Mouse (Mus musculus): ENCODE measurements around the gene Thsd4.

Gene Thsd4

DNA sequence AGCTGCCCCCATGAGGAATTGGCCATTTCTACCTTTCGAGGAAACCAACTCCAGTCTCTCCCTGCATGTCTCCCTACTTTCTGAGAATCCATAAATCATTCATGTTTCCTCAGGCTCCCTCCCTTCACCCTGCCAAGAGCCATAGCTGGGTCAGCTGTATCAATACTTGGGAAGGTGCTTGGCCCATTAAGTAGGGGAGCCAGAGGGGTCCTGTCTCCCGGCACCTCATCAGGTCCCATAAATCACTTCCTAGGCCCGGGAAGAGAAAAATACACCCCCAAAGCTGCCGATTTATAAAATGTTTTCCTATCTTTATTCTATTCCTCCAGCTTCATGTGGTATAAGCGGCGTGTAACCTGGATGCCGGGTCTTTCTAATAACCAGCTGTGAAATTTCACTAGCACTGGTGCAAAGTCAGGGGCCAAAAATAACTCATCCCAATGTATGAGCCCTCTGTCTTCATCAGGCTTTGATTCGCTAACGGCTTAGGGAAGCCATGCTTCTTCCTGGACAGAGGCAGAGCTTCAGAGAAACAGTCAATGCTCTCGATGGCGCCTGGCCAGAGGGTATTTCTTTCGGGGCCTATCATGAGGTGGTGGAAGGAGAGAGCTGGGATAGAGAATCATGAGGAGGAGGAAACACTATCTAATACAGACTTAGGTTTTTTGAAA, 323.2 kb downstream of the Thsd4 start:
- DNase-seq: no peak

DNA sequence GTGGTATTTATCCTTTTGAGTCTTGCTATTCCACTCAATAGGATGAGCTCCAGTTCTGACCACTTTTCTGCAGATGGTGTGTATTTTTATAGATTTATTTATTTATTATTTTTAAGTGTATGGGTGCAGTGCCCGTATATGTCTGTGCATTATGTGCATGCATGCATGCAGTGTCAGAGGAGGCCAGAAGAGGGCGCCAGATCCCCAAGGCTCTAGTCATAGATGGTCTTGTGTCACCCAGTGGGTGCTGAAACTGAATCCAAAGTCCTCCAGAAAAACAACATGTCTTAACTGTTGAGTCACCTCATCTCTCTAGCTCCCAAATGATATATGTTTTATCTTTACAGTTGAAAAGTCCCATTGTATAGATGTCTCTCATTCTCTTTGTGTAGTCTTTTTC, 326.3 kb downstream of the Thsd4 start:
- DNase-seq: no peak

DNA sequence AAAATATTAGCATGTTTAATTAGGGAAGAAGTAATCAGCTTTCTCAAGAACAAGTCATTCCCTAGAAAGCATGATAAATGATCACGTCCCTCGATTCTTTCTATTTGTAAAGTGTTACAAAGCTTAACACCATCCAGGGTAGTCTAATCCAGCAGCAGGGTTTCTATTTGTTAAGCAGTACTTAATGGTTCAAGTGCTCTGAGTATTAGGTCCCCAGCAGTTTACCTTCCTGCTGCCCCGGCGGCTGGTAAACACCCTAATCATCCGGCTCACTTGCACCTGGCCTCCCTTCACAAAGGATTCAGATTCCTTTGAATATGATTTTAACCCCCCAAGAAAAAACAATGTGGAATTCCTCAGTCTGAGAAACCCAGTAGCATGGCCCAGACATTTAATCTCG, 326.9 kb downstream of the Thsd4 start:
- DNase-seq: no peak

DNA sequence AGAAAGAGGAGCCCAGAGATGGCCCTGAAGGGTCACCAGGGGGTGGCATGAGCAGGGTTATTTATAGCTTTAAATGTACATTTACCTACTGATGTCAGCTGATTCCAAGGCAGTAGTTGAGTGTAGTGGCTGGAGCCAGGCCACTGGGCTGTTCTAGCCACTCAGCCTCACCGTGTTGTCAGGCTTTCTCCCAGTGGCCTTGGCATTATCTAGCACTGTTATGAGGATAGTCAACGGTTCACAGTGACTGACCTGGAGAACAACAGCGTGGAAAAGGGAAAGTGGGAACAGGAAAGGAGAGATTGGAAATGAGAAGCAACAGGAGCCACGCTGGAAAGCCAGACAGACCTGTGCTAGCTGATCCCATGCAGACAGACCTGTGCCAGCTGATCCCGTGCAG, 329.5 kb downstream of the Thsd4 start:
- DNase-seq: no peak

- DNase-seq: no peak
These were observed 334.4 kb downstream of the Thsd4 start for GRCm38 (mm10) chr9:60187437-60187836.

DNA sequence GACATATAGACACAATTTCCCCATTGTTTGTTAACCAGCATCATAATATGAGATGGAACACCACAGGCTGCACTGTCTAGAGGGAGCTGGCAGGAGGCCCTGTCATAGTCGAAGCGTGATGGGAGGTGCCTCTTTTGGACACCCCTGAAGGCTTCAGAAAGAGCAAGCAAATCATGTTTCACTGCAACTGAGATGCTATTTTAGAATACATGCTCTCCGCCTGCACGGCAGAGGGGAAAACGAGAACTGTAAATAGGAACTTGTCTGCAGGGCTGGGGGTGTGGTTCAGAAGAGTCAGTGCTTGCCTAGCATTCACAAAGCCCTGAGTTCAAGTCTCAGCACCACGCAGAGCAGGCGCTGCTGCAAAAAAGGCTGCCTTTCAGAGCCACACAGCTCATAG, 334.9 kb downstream of the Thsd4 start:
- no peak for DNase-seq

- no peak for DNase-seq
These were observed 337.8 kb downstream of the Thsd4 start for GRCm38 (mm10) chr9:60184083-60184482.

GRCm38 (mm10) chr9:60182371-60182770, 339.5 kb downstream of the Thsd4 start:
- no peak for DNase-seq

DNA sequence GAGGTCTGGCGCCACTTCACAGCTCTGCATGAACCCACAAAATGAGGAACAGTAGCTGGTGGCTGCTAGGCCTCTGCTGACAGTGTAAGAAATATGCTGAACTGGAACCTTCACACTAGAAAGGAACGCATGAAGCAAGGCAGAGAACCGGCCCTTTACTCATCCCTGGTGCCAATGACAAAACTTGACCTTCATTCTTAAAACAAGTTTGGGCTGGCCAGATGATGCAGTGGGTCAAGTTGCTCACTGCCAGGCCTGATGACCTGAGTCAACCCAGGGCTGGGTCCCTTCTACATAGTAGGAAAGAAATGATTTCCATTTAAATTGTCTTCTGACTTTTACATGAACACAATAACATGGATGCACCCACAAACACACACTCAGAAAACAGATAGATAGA, 340.9 kb downstream of the Thsd4 start:
- no peak for DNase-seq

DNA sequence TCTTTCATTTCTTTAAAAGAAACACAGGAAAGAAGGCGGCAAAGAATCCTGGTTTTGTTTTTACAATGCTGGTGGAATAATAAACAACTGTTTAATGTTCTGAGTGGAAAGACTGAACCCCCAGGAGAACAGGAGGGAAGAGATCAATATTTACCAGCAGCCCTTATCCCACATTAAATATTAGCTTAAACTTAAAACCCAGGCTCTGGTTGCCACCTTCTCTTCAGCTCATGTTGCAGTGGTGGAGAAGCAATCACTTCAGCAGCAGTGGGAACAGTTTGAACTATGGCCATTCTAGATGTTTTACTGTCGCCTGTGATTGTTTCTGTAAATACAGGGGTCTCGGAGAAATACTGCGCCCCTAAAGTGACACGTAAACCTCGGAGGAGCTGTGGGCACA, 341.7 kb downstream of the Thsd4 start:
- no peak for DNase-seq

GRCm38 (mm10) chr9:60176311-60176710, 345.5 kb downstream of the Thsd4 start:
- no peak for DNase-seq

DNA sequence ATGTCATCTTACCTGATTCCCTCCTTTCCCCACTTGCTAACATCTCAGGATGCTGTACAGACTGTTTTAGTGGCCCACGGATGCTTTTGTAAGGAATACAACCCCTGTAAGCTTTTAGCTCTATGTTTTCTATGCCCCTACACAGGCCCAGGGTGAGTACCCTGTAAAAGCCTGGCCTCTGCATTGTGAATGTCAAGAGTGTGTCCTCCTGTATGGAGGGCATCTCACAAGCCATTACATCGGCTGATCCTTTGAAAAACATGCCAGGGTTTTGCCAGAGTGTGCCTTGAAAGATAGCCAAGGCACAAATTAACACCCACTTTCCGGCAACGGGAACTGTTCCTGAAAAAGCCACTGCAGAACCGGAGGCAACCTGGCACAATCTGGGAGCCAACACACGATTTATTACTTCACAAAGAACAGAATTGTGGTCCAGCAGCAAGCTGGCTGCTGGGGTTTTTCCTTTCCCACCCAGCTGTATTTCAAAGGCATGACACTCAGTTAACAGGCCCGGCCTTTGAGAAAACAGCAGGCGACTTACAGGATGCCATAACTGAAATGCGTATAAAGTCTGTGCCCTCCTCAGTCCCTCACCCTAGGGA, 349.3 kb downstream of the Thsd4 start:
- DNase-seq: peak; percentile 37 to 46

DNA sequence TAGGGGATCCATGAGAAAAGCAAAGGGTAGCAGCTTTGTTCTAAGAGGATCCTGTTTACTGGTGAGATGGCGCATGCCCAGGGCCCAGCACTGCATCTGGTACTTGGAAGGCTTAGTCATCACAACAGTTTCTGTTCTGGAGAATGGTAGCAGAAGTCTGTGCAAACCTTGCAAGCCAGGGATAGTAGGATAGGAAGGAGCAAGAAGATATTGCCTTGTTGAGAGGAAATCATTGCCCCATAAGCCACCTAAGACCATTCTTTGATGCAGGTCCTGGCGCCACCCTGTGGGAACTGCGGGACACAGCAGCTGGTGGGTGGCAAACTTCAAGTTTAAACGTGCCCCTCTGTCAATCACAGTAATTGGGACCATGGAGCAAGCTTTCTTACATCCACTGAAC, 354.9 kb downstream of the Thsd4 start:
- peak in 1 of 2 experiments; percentile 15 for DNase-seq

DNA sequence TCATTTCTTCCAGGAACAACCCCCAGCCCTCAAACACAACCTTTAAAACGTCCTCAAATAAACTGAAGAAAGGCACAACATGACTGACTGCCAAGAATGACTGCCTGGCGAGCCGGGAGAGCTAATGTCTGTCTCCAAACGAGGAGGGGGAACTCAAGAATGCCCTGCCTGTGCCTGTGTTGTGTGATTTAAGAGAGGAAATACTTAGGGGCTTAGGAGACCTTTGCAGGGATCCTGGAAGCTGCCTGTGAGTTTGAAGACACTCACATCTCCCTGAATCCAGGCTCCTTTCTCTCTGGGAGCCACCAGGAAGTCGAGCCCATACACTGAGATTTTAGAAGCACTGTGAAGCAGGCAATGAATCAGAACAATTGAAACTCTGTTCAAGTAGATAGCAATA, 361.0 kb downstream of the Thsd4 start:
- DNase-seq: no peak

GRCm38 (mm10) chr9:60160194-60160593, 361.7 kb downstream of the Thsd4 start:
- no peak for DNase-seq

DNA sequence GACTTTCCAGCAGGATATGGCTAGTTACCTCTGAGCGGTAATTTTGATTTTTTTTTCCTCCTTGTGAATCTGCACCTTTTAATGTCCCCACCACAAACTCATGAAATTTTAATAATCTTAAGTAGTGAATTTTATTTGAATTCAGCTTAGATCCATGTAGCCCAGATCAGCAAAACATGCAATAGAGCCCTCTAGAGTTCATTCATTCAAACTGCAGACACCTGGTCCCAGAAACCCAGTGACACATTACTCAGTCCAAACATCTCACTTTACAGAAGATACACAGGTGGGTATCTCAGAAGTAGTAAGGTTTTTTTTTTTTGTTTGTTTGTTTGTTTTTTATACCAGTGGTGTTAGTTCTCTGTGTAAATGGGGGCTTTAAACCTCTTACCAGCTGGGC, 368.9 kb downstream of the Thsd4 start:
- DNase-seq: no peak

- DNase-seq: no peak
These were observed 369.8 kb downstream of the Thsd4 start for GRCm38 (mm10) chr9:60151897-60152627.

DNA sequence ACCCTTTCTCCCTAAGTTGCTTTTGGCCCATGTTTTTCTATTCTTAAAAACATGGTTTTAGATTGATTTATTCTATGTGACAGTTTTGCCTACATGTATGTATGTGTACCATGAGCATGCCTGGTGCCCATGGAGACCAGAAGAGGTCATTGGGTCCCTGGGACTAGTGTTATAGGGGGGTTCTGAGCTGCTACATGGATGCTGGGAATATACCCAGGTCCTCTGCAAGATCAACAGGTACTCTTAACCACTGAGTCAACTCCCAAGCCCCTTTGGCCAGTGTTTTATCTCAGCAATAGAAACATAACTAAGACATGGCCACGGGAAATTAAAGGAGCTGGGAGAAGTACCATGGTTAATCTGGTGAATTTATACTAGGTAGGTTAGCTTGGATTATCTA, 371.3 kb downstream of the Thsd4 start:
- DNase-seq: no peak

DNA sequence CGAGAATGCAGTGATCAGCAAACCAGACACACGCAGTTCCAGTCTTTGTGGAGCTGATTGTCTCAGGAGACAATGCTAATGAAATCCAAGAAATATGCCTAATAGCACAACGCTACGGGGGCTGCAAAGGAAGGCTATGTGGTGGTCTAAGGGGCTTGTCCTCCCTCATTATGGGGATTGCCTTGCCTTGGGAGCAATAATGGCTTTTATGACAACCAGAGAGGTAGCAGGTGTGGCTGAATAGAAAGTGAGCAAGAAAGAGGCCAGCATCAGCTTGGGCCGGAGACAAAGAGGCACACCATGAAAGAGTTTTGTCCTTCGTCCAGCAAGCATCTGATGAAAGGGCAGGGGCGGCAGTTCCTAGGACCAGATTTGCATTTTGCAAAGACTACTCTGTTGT, 372.9 kb downstream of the Thsd4 start:
- no peak for DNase-seq

DNA sequence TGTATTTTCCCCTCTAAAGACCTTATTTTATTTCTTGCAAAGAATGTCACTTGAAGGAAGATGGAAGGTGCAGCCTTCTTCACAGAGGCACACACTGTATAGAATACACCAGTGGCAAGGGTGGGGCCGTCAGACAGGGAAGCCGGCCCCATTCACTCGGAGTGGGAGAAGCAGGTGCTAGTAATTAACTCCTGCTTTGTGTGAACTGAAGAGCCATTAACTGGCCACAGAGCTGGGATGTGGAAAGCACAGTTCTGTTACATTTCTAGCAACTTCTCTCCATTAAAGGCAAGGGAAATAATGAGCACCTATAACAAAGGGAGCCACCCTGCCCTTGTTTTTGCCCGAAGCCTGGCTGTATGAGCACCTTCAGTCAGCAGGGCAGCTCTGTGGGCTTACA, 374.4 kb downstream of the Thsd4 start:
- DNase-seq: no peak

- DNase-seq: no peak
These were observed 378.0 kb downstream of the Thsd4 start for GRCm38 (mm10) chr9:60143816-60144215.

- DNase-seq: peak in 1 of 2 experiments; percentile 38
These were observed 380.7 kb downstream of the Thsd4 start for GRCm38 (mm10) chr9:60141081-60141514.

DNA sequence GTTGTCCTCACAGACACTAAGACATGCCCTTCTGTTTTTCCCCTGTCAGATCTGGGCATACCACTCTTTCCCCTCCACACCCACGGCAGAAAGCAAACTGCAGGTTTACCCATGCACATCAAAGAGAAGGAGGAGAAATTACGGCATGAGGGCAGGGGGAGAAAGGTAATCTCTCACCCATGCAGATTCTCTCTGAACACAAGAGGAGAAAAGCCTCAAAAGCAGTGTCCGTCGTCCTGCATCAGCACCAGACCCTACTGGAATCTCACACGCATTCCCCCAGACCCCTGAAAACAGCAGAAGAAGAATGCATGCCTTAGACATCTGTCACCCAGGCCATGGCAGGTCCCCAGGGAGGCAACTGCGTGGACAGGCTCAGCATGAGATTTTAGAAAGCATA, 381.4 kb downstream of the Thsd4 start:
- DNase-seq: no peak

DNA sequence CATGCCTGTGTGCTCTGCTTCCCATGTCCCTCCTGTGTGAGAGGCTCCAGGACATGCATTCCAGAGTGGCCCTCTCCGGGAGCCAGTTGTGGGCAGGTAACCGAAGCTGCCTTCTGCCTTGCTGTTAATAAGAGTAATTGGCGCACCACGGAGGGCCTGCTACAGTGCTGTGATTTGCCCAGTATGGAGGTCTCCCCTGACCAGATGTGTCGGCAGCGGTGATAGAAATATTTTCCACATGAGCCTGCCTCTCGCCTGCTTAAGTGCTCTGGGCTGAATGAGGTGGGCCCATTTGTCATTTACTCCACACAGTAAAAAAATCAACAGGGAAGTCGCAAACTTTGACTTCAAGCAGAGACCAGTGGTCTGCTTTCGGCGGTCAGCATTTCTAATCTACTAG, 382.4 kb downstream of the Thsd4 start:
- no peak for DNase-seq
